Mouse (Mus musculus): ENCODE measurements at regions not wholly inside any gene's neighbourhood (a gene's known extent, or its start where the extent isn't known, plus 50 kb on each side); places are given as distances from the start of the nearest gene placed in this dataset. TPM values are rescaled to one million over a fixed set of nuclear protein-coding genes. Genes with fewer than 3 reads are reported as not detected.

GRCm38 (mm10) chr4:33867126-33867525, 57.3 kb upstream of the Cnr1 start:
- no peaks in the 10 kb centered on the region for H3K9me3 ChIP-seq
- H3K27me3 ChIP-seq = no peaks in the 10 kb centered on the region
- H3K27ac ChIP-seq = no peak overlapping the region
- 96% methylated on average over 2 of the region's 2 CpGs for WGBS
- H3K36me3 ChIP-seq = no peaks in the 10 kb centered on the region
- ATAC-seq (ENCODE audit: insufficient number of reproducible peaks, insufficient read depth, low FRiP score, low TSS enrichment, low read depth) = no peak
- no peak overlapping the region for H3K4me3 ChIP-seq (replicated peaks)
- H3K9ac ChIP-seq (replicated peaks) = no peak overlapping the region
- no peaks in the 10 kb centered on the region for H3K4me1 ChIP-seq (replicated peaks)
- H3K4me2 ChIP-seq = no peak overlapping the region

- H3K4me2 ChIP-seq = no peak overlapping the region
- H3K9me3 ChIP-seq = no peaks in the 10 kb centered on the region
- H3K27ac ChIP-seq = no peak overlapping the region
- no peaks in the 10 kb centered on the region for H3K4me1 ChIP-seq (replicated peaks)
- H3K36me3 ChIP-seq = no peaks in the 10 kb centered on the region
- H3K9ac ChIP-seq (replicated peaks) = no peak overlapping the region
- WGBS = 78% methylated on average over 5 of the region's 5 CpGs
- no peak overlapping the region for H3K4me3 ChIP-seq (replicated peaks)
- no peaks in the 10 kb centered on the region for H3K27me3 ChIP-seq
- no peak for ATAC-seq (ENCODE audit: insufficient number of reproducible peaks, insufficient read depth, low FRiP score, low TSS enrichment, low read depth)
Observed at GRCm38 (mm10) chr4:33869317-33869716, 55.1 kb upstream of the Cnr1 start.

Small RNA genes lying in the stretch of these regions (microRNA-seq; reads per million reads assigned to microRNA genes)
- not detected for gene Gm23304
